ENCODE assay signal across 12 mouse cellular contexts in the genomic region with DNA sequence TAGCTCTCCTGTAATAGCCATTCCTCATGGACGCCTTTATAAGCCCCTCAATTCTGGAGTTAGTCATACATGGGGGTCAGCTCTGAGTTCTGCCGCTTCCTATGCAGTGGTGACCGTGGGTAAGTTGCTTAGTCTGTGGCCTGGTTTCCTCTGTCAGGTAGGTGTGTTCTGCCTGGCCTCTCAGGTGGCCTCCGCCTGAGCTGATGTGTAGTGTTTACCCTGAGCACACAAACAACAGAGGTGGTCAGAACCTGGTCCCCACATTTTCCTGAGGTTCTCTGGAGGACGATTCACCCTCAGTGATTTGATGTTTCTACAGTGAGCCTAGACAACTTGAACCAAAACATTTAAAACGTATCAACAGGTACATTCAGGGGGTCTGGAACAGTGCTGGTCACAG. TPM values are rescaled to one million over a fixed set of nuclear protein-coding genes. Genes with fewer than 3 reads are reported as not detected.
A peak's percentile ranks its signal among the peaks of the same experiment; 100 is the strongest.
DNase-seq lines count a peak whose midpoint lies in the region; ATAC-seq and TF ChIP-seq lines count a peak whose summit lies in the region.
"Had no signal": no experiment of that assay in that cellular context is flagged by ENCODE, and none has a peak within 500 bp of the region (broad histone marks: within the 10 kb centered on the region; RNA-seq: fewer than 3 reads in every experiment).

No protein-coding gene starts in this region.

- H3K9me3 ChIP-seq in E14TG2a.4 (ENCODE audit: low read length) (no peaks in the 10 kb centered on the region), G1E (replicated peaks) (no peaks in the 10 kb centered on the region)
- no peaks in the 10 kb centered on the region for H3K9me3 ChIP-seq in liver, embryonic 15.5 days (replicated peaks)
- H3K9me3 ChIP-seq: forebrain, embryonic 12.5 days had no signal

- H3K27ac ChIP-seq in kidney, adult 2 months (ENCODE audit: insufficient read depth, low read depth, low read length) = peak overlapping the region; percentile 96
- peak overlapping the region; percentile 81 for H3K27ac ChIP-seq in liver, embryonic 15.5 days (replicated peaks)
- H3K27ac ChIP-seq: forebrain, embryonic 12.5 days; macrophage had no signal

- peak overlapping the region; percentile 24; the same call in 1 of the 2 replicates for H3K4me3 ChIP-seq in kidney, adult 2 months (ENCODE audit: insufficient read depth, low read depth, low read length)
- H3K4me3 ChIP-seq in E14TG2a.4 (replicated peaks; ENCODE audit: low read length) (peak overlapping the region; percentile 74), G1E (ENCODE audit: low read depth, low read length) (peak overlapping the region; percentile 57; the same call in 1 of the 2 replicates)
- peak overlapping the region; percentile 22; the same call in 1 of the 2 replicates for H3K4me3 ChIP-seq in liver, embryonic 15.5 days (replicated peaks)
- H3K4me3 ChIP-seq: forebrain, embryonic 12.5 days had no signal

- H3K4me1 ChIP-seq in kidney, adult 2 months (ENCODE audit: control insufficient read depth, insufficient read depth, low read length) = peaks cover 85% of the 10 kb centered on the region
- H3K4me1 ChIP-seq in E14TG2a.4 (replicated peaks; ENCODE audit: low read depth, low read length) (peaks cover 100% of the 10 kb centered on the region), G1E (ENCODE audit: insufficient read depth, low read depth, low read length) (peaks cover 72% of the 10 kb centered on the region)
- peaks cover 68% of the 10 kb centered on the region for H3K4me1 ChIP-seq in liver, embryonic 15.5 days (replicated peaks)

- 0 out of 2 replicates have a peak overlapping the region, but pooled peaks have one; percentile 15 for H3K9ac ChIP-seq in liver, embryonic 15.5 days
- H3K9ac ChIP-seq: forebrain, embryonic 12.5 days had no signal

- TF ChIP-seq CTCF in kidney, adult 2 months (conservative IDR thresholded peaks at IDR 0.05; ENCODE audit: insufficient read depth, insufficient read length, low read depth, low read length) = no peak
- TF ChIP-seq CTCF in E14TG2a.4 (conservative IDR thresholded peaks at IDR 0.05; ENCODE audit: low read length) = no peak
- no peak for TF ChIP-seq CTCF in G1E (IDR thresholded peaks at IDR 0.05; ENCODE audit: low read depth, low read length)

- no peak for ATAC-seq in G1E (ENCODE audit: extremely low read depth, insufficient number of reproducible peaks, low FRiP score, poor library complexity, severe bottlenecking)
- ATAC-seq in liver, embryonic 15.5 days (ENCODE audit: insufficient read depth) = peak; percentile 64

- H3K27me3 ChIP-seq in kidney, adult 2 months (replicated peaks; ENCODE audit: control insufficient read depth, insufficient read depth, low read length) = no peaks in the 10 kb centered on the region
- H3K27me3 ChIP-seq in E14TG2a.4 (ENCODE audit: insufficient read depth, low read length) (no peaks in the 10 kb centered on the region), G1E (ENCODE audit: insufficient read depth, low read length) (peaks cover 9% of the 10 kb centered on the region; the same call in 1 of the 2 replicates)
- peaks cover 12% of the 10 kb centered on the region; the same call in 1 of the 2 replicates for H3K27me3 ChIP-seq in liver, embryonic 15.5 days
- H3K27me3 ChIP-seq: CH12.LX had no signal

- TF ChIP-seq POLR2A in kidney, adult 2 months (IDR thresholded peaks at IDR 0.05; ENCODE audit: low read depth, low read length) = no peak

- DNase-seq in kidney, adult 2 months = no peak
- DNase-seq in kidney, postnatal 10 days = no peak
- no peak for DNase-seq in G1E (ENCODE audit: low spot score)
- DNase-seq in retina, postnatal 1 day = no peak
- DNase-seq in testis, postnatal 14 days (ENCODE audit: low spot score) = no peak
- DNase-seq: cerebellum, adult 2 months; thymus, postnatal 25 days had no signal

- WGBS in kidney, adult 2 months = 38% methylated on average over 6 of the region's 6 CpGs
- 56% methylated on average over 6 of the region's 6 CpGs for WGBS in liver, embryonic 15.5 days (ENCODE audit: insufficient replicate concordance)

- H3K36me3 ChIP-seq in kidney, adult 2 months (ENCODE audit: control insufficient read depth, insufficient read depth, low read length) = no peaks in the 10 kb centered on the region
- H3K36me3 ChIP-seq in E14TG2a.4 (ENCODE audit: insufficient read depth, low read length) (peaks cover 31% of the 10 kb centered on the region), G1E (replicated peaks) (peaks cover 70% of the 10 kb centered on the region)
- no peaks in the 10 kb centered on the region for H3K36me3 ChIP-seq in liver, embryonic 15.5 days (replicated peaks)
- H3K36me3 ChIP-seq: forebrain, embryonic 12.5 days had no signal

- peak overlapping the region; percentile 50 for H3K4me2 ChIP-seq in liver, embryonic 15.5 days
- H3K4me2 ChIP-seq: forebrain, embryonic 12.5 days had no signal

RNA-seq across cellular contexts. Expression of a gene that starts 8.2 kb away (rescaled TPM):
- polyA plus RNA-seq in kidney, adult 2 months (2012; rRNA removed) = 153 and 166 TPM in 2 replicates
- total RNA-seq in G1E (2014; fragmentation: Nextera tagmentation) (9.3 and 10.2 TPM in 2 replicates), G1E (2017) (8.0 and 10.5 TPM in 2 replicates)
- polyA plus RNA-seq in G1E (2012) = 18.1 and 22.5 TPM in 2 replicates
- polyA plus RNA-seq in liver, embryonic 15.5 days (2015; fragmentation: Nextera tagmentation; extraction: Ambion mirVana) = 11.9 and 16.2 TPM in 2 replicates

RNA-seq across cellular contexts. Expression of a gene that starts 17.5 kb away (rescaled TPM):
- 36.4 and 43.4 TPM in 2 replicates for polyA plus RNA-seq in kidney, adult 2 months (2012; rRNA removed)
- total RNA-seq in G1E (2014; fragmentation: Nextera tagmentation) (6.2 and 6.6 TPM in 2 replicates), G1E (2017) (16.8 and 18.7 TPM in 2 replicates)
- 33.0 and 37.5 TPM in 2 replicates for polyA plus RNA-seq in G1E (2012)
- 13.7 and 18.7 TPM in 2 replicates for polyA plus RNA-seq in liver, embryonic 15.5 days (2015; fragmentation: Nextera tagmentation; extraction: Ambion mirVana)

RNA-seq across cellular contexts. Expression of a gene that starts 18.6 kb away (rescaled TPM):
- 36.9 and 46.7 TPM in 2 replicates for polyA plus RNA-seq in kidney, adult 2 months (2012; rRNA removed)
- total RNA-seq in G1E (2014; fragmentation: Nextera tagmentation) = not detected in 2 replicates
- 0.17 and 0.33 TPM in 2 replicates for total RNA-seq in G1E (2017)
- polyA plus RNA-seq in G1E (2012) = 0.02 and 0.04 TPM in 2 replicates
- polyA plus RNA-seq in liver, embryonic 15.5 days (2015; fragmentation: Nextera tagmentation; extraction: Ambion mirVana) = 5.7 and 6.7 TPM in 2 replicates

RNA-seq across cellular contexts. Expression of a gene that starts 26.1 kb away (rescaled TPM):
- 104 and 132 TPM in 2 replicates for polyA plus RNA-seq in kidney, adult 2 months (2012; rRNA removed)
- total RNA-seq in G1E (2014; fragmentation: Nextera tagmentation) = 1.1 TPM in 1 of 2 replicates, not detected in the other
- total RNA-seq in G1E (2017) = 0.16 and 0.17 TPM in 2 replicates
- polyA plus RNA-seq in G1E (2012) = 0.33 and 0.35 TPM in 2 replicates
- 0.45 and 0.46 TPM in 2 replicates for polyA plus RNA-seq in liver, embryonic 15.5 days (2015; fragmentation: Nextera tagmentation; extraction: Ambion mirVana)

Comparison
In these comparisons a context has a peak if more than half of its experiments do, and no peak if none do; other contexts are left out.
1. H3K4me3 ChIP-seq: peak in every context shown above with its lines; median percentile 74 in E14TG2a.4; 57 in G1E; 24 in kidney, adult 2 months; 22 in liver, embryonic 15.5 days.